Mouse (Mus musculus): ENCODE measurements at regions not wholly inside any gene's neighbourhood (a gene's known extent, or its start where the extent isn't known, plus 50 kb on each side); places are given as distances from the start of the nearest gene placed in this dataset.

- in situ Hi-C loops (cut with MboI; ENCODE audit: unreplicated experiment in 2 of 2): no loop called here
These were observed 654.8 kb upstream of the Mef2c start for GRCm38 (mm10) chr13:82849037-82849436.

DNA sequence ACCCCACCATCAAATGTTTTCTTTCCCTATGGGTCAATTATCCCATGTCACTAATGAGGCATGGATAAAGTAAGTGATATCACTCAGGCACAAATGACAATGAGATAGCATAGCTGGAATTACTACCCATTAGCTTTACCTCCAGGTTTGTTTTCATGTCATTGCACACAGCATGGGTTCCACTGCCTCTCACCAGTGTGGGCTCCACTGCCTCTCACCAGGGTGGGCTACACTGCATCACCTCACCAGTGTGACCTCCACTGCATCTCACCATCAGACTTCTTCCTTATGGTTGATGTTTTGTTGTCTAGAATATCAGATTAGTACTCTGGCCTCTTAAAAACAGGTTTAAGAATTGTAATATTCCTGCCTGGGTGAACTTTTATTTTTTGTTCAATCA, 634.0 kb upstream of the Mef2c start:
- in situ Hi-C loops (cut with MboI; ENCODE audit: unreplicated experiment in 2 of 2): no loop called here

- in situ Hi-C loops (cut with MboI; ENCODE audit: unreplicated experiment in 2 of 2): no loop called here
These were observed 629.7 kb upstream of the Mef2c start for GRCm38 (mm10) chr13:82874091-82874490.

DNA sequence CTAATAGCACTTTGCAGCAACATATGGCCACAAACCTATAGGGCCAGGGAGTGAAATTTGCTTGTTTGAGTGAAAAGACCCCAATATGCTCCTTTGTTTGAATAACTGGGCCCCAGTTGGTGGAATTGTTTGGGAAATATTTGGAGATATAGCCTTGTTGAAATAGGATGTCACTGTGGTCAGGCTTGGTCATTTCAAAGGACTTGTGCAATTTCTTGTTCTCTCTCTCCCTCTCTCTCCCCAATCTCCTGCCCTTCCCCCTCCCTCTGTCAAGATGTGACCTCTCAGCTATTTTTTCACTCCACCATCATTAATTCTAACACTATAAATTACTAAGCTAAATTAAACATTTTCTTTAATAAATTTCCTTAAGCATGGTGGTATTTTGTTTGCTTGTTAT, 620.5 kb upstream of the Mef2c start:
- in situ Hi-C loops (cut with MboI; ENCODE audit: unreplicated experiment in 2 of 2): no loop called here

DNA sequence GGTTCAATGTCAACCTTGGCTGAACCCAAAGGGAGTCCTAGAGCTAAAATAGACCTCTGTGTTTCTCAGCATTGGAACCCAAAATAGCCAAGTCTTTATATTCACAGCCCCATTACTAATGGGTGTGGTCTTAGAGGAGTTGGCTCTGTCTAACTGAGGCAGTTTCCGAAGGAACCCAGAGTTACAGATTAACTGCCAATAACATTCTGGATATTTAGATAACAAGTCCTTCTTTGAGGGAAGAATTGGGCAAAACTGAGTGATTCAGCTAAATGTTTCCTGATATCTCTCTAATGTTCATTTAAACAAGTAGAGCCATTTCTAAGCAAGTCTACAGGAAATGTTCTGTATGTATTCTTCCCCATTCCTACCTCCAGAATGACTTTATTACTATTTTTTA, 615.1 kb upstream of the Mef2c start:
- in situ Hi-C loops (cut with MboI; ENCODE audit: unreplicated experiment in 2 of 2): no loop called here

GRCm38 (mm10) chr13:82892731-82893130, 611.1 kb upstream of the Mef2c start:
- in situ Hi-C loops (cut with MboI; ENCODE audit: unreplicated experiment in 2 of 2): loop anchor here in 1 of 2 experiments (10.0 kb wide), 1 partner anchor 762 kb away; no protein-coding TSS in a partner anchor

- in situ Hi-C loops (cut with MboI; ENCODE audit: unreplicated experiment in 2 of 2): loop anchor here in 1 of 2 experiments (5.0 to 10.0 kb wide), 2 partner anchors 163 to 755 kb away; no protein-coding TSS in a partner anchor
These were observed 604.1 kb upstream of the Mef2c start for GRCm38 (mm10) chr13:82899686-82900085.

- in situ Hi-C loops (cut with MboI; ENCODE audit: unreplicated experiment in 2 of 2): no loop called here
These were observed 601.7 kb upstream of the Mef2c start for GRCm38 (mm10) chr13:82902160-82902559.

DNA sequence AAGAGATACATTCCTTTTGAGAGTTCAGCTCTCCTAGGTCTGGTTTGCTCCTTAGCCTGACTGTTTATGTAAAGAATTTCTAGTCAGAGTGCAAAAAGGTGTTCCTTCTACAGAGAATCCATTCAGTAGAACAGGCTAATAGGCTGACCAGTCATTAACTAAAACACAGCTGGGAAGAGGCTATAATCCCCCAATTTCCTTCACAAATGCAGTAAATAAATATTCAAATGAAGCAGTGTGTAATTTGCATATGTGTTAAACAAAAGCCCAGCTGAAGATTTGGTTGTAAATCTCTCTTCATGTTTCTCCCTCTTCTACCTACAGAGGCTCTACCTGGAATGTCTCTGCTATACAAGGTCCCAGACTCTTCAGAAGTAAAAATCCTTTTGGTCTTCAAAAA, 600.2 kb upstream of the Mef2c start:
- in situ Hi-C loops (cut with MboI; ENCODE audit: unreplicated experiment in 2 of 2): no loop called here

DNA sequence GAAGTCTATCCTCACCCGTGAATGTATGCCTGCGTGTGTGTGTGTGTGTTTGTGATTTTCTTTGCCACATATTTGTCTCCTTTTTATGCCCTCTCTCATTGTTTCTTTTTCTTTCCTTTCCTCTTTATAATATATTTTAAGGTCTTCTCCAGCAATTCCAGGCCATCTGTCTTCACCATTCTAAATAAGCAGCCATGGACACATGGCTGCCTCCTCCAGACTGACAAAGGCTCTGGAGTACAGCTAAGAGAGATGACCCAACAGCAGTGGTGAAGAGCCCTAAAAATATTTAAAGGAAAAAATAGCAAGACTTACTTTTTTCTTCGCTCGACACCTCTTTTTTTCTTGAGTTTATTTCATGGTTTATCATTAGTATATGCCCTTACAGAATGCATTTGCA, 596.1 kb upstream of the Mef2c start:
- in situ Hi-C loops (cut with MboI; ENCODE audit: unreplicated experiment in 2 of 2): no loop called here

GRCm38 (mm10) chr13:82909151-82909550, 594.7 kb upstream of the Mef2c start:
- in situ Hi-C loops (cut with MboI; ENCODE audit: unreplicated experiment in 2 of 2): no loop called here

DNA sequence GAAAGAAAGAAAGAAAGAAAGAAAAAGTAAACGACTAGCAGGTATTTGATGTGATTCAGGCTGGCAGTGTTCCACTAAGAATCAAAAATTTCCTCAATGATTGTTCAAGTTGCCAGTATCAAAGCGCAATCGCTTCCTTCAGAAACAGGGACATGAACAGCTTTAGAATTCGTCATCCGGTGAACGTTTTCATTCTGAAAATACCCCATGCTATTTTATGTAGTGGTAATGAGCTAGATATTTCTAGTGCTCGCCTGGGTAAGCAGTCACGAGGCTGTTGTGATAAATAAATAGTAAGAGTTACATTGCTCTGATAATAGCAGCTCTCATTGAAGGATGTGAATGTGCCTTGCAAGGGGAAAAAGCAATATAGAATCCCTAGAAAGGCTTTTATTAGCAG, 591.0 kb upstream of the Mef2c start:
- in situ Hi-C loops (cut with MboI; ENCODE audit: unreplicated experiment in 2 of 2): no loop called here

DNA sequence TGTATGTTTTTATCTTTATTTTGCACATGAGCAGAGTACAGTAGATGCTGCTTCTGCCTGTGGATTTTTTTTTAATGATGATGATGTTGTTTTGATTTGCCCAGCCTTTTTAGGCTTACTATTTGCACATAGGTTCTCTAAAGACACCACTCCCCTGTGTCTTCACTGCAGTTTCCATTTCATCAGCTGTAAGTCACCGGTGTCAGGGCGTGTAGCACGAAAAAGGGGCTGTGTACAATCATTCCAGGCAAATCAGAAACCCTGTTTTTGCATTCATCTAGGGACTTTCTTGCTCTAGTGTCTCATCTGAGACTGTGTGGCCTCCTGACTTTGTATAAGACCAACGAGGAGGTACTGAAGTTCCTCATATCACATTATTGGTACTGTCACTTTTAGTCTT, 588.6 kb upstream of the Mef2c start:
- in situ Hi-C loops (cut with MboI; ENCODE audit: unreplicated experiment in 2 of 2): no loop called here

DNA sequence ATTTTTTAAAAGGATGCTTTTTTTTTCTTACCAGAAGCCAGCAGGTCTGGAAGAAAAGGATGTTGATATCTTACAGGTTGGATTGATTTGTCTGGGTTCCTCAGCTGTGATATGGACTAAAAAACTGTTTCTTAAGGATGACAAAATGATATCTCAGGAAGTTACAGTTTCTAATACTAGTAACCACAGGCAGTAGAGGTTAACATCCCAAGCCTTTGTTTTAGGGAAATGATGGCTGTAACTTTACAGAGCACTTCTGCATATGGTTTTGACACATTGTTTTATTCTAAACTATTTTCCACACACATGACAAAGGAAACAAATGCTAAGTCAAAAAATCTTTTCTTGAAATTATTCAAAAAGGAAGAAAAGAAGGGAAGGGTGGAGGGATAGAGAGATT, 573.8 kb upstream of the Mef2c start:
- in situ Hi-C loops (cut with MboI; ENCODE audit: unreplicated experiment in 2 of 2): no loop called here

DNA sequence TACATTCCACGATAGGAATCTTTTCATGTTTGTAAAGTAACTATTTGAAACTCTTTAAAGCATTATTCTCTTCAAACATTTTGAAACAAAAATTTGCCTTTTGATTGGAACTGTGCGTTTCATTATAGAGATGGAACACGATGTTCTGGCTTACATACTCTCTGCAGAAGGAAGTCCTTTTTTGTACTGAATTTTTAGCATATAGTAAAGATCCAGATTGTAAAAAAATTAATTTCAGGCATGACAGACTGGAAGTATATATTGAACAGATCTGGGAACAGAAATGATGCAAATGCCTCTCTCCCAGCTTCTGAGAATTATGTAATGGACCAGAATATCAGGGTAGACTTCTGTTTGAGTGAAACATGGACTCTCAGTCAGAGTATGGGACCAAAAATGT, 566.0 kb upstream of the Mef2c start:
- in situ Hi-C loops (cut with MboI; ENCODE audit: unreplicated experiment in 2 of 2): no loop called here

GRCm38 (mm10) chr13:82942691-82943341, 561.0 kb upstream of the Mef2c start:
- in situ Hi-C loops (cut with MboI; ENCODE audit: unreplicated experiment in 2 of 2): no loop called here

DNA sequence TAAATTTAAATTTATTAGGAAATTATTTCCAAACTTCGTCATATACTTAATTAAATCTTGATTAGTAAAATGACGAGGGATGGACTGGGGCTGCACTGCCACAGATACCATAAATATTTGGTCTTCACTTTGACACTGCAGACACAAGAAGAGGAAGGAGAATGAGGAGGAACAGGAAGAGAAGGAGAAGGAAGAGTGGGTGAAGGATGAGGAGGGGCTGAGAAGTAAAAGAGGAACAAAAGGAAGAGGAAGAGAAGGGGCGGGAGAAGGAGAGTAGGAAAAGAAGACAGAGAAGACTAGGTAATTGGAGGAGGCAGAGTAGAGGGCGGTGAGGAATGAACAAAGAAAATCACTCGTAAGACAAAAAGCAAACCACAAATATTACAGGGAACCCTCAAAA, 556.9 kb upstream of the Mef2c start:
- in situ Hi-C loops (cut with MboI; ENCODE audit: unreplicated experiment in 2 of 2): no loop called here

- in situ Hi-C loops (cut with MboI; ENCODE audit: unreplicated experiment in 2 of 2): no loop called here
These were observed 554.3 kb upstream of the Mef2c start for GRCm38 (mm10) chr13:82949541-82949940.

GRCm38 (mm10) chr13:82962333-82962732, 541.5 kb upstream of the Mef2c start:
- in situ Hi-C loops (cut with MboI; ENCODE audit: unreplicated experiment in 2 of 2): no loop called here

GRCm38 (mm10) chr13:82971722-82972121, 532.1 kb upstream of the Mef2c start:
- in situ Hi-C loops (cut with MboI; ENCODE audit: unreplicated experiment in 2 of 2): no loop called here

- in situ Hi-C loops (cut with MboI; ENCODE audit: unreplicated experiment in 2 of 2): no loop called here
These were observed 529.5 kb upstream of the Mef2c start for GRCm38 (mm10) chr13:82974210-82974811.

DNA sequence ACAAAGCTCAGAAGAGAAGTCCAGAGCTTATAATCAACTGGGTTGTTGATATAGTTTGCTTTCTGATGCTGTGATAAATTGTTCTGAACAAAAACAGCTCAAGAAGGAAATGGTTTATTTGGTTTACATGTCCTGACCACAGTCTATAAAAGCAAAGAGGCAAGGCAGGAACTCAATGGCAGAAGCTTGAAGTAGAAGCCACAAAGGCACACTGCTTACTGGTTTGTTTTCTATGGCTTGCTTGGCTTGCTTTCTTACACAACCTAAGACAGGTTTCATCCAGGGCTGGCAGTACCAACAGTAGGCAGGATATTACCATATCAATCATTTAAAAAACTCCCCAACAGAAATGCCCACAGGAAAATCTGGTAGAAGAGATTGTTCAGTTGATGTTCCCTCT, 502.7 kb upstream of the Mef2c start:
- in situ Hi-C loops (cut with MboI; ENCODE audit: unreplicated experiment in 2 of 2): no loop called here

Data from v-Abl transformed pro-B cells (cell line).